Mouse (Mus musculus): ENCODE results near the gene Sypl.

Sypl gene

GRCm38 (mm10) chr12:33003339-33003965 is 49.8 kb downstream of the Sypl start:
- no peak for DNase-seq (ENCODE audit: low spot score in 2 of 2)

GRCm38 (mm10) chr12:33005858-33006257 is 52.2 kb downstream of the Sypl start:
- no peak for DNase-seq (ENCODE audit: low spot score in 2 of 2)

- DNase-seq (ENCODE audit: low spot score in 2 of 2), result no peak
These were observed 53.5 kb downstream of the Sypl start for GRCm38 (mm10) chr12:33007176-33007575.

- DNase-seq (ENCODE audit: low spot score in 2 of 2), result peak; percentile 59 to 68
These were observed 54.8 kb downstream of the Sypl start for GRCm38 (mm10) chr12:33008305-33009110.

GRCm38 (mm10) chr12:33009206-33009966 is 55.7 kb downstream of the Sypl start:
- DNase-seq (ENCODE audit: low spot score in 2 of 2), result no peak

GRCm38 (mm10) chr12:33010026-33010425 is 56.3 kb downstream of the Sypl start:
- DNase-seq (ENCODE audit: low spot score in 2 of 2), result no peak

GRCm38 (mm10) chr12:33014050-33014796 is 60.5 kb downstream of the Sypl start:
- no peak for DNase-seq (ENCODE audit: low spot score in 2 of 2)

- no peak for DNase-seq (ENCODE audit: low spot score in 2 of 2)
These were observed 61.4 kb downstream of the Sypl start for GRCm38 (mm10) chr12:33015103-33015502.

- DNase-seq (ENCODE audit: low spot score in 2 of 2), result no peak
These were observed 63.4 kb downstream of the Sypl start for GRCm38 (mm10) chr12:33016824-33017705.

- no peak for DNase-seq (ENCODE audit: low spot score in 2 of 2)
These were observed 64.9 kb downstream of the Sypl start for GRCm38 (mm10) chr12:33018601-33019000.

- DNase-seq (ENCODE audit: low spot score in 2 of 2), result peak in 1 of 2 experiments; percentile 43
These were observed 66.3 kb downstream of the Sypl start for GRCm38 (mm10) chr12:33020011-33020410.

- DNase-seq (ENCODE audit: low spot score in 2 of 2), result no peak
These were observed 67.4 kb downstream of the Sypl start for GRCm38 (mm10) chr12:33021140-33021539.

GRCm38 (mm10) chr12:33021751-33022150 is 68.1 kb downstream of the Sypl start:
- DNase-seq (ENCODE audit: low spot score in 2 of 2), result no peak

GRCm38 (mm10) chr12:33024524-33024923 is 70.8 kb downstream of the Sypl start:
- no peak for DNase-seq (ENCODE audit: low spot score in 2 of 2)

- DNase-seq (ENCODE audit: low spot score in 2 of 2), result peak; percentile 66 to 78
These were observed 73.4 kb downstream of the Sypl start for GRCm38 (mm10) chr12:33027093-33027492.

GRCm38 (mm10) chr12:33028109-33028691 is 74.5 kb downstream of the Sypl start:
- no peak for DNase-seq (ENCODE audit: low spot score in 2 of 2)

GRCm38 (mm10) chr12:33028708-33029107 is 75.0 kb downstream of the Sypl start:
- DNase-seq (ENCODE audit: low spot score in 2 of 2), result no peak

All from urinary bladder, postnatal 4 days (tissue).